Comparison of ENCODE assay signal across 8 mouse cellular contexts in genomic region chr5:25528851-25529528, GRCm38 (mm10). TPM values are rescaled to one million over a fixed set of nuclear protein-coding genes. Genes with fewer than 3 reads are reported as not detected.
A peak's percentile ranks its signal among the peaks of the same experiment; 100 is the strongest.
DNase-seq lines count a peak whose midpoint lies in the region; ATAC-seq and TF ChIP-seq lines count a peak whose summit lies in the region.

No protein-coding gene starts in this region.

- 0 out of 2 replicates have a peak, but pooled peaks cover 3% of the 10 kb centered on the region for H3K4me1 ChIP-seq in lung, postnatal 0 days (ENCODE audit: insufficient read depth, low read depth, low read length)
- H3K4me1 ChIP-seq in hindbrain, embryonic 14.5 days (replicated peaks; ENCODE audit: control insufficient read depth, insufficient read depth, low read length) = no peaks in the 10 kb centered on the region
- peaks cover 23% of the 10 kb centered on the region for H3K4me1 ChIP-seq in midbrain, embryonic 10.5 days

- ATAC-seq in lung, postnatal 0 days = no peak; the same call in 1 of the 2 replicates
- ATAC-seq in hindbrain, embryonic 14.5 days (ENCODE audit: low FRiP score) = no peak

- peak overlapping the region; percentile 48 for H3K9ac ChIP-seq in lung, postnatal 0 days (replicated peaks; ENCODE audit: low read depth)
- peak overlapping the region; percentile 63 for H3K9ac ChIP-seq in hindbrain, embryonic 14.5 days

- WGBS in lung, postnatal 0 days = 8% methylated on average over 22 of the region's 22 CpGs
- 12% methylated on average over 22 of the region's 22 CpGs for WGBS in hindbrain, embryonic 14.5 days
- 9% methylated on average over 22 of the region's 22 CpGs for WGBS in midbrain, embryonic 10.5 days

- no peaks in the 10 kb centered on the region for H3K9me3 ChIP-seq in lung, postnatal 0 days (ENCODE audit: low read length)
- H3K9me3 ChIP-seq in hindbrain, embryonic 14.5 days (ENCODE audit: control insufficient read depth, low read length) = no peaks in the 10 kb centered on the region
- no peaks in the 10 kb centered on the region for H3K9me3 ChIP-seq in midbrain, embryonic 10.5 days (replicated peaks)

- TF ChIP-seq CTCF in lung, postnatal 0 days (IDR thresholded peaks at IDR 0.05) = no peak

- no peaks in the 10 kb centered on the region for H3K27me3 ChIP-seq in lung, postnatal 0 days (replicated peaks; ENCODE audit: insufficient read depth, low read length)
- no peaks in the 10 kb centered on the region for H3K27me3 ChIP-seq in hindbrain, embryonic 14.5 days (ENCODE audit: control insufficient read depth, insufficient read depth, low read length)
- H3K27me3 ChIP-seq in midbrain, embryonic 10.5 days (ENCODE audit: low read depth, poor library complexity, severe bottlenecking) = peaks cover 5% of the 10 kb centered on the region; the same call in 1 of the 2 replicates

- H3K4me3 ChIP-seq in lung, postnatal 0 days (ENCODE audit: low read depth, low read length) = peak overlapping the region; percentile 89
- peak overlapping the region; percentile 62 for H3K4me3 ChIP-seq in hindbrain, embryonic 14.5 days (replicated peaks; ENCODE audit: low read length)
- H3K4me3 ChIP-seq in midbrain, embryonic 10.5 days = peak overlapping the region; percentile 74

- TF ChIP-seq EP300 in lung, postnatal 0 days (IDR thresholded peaks at IDR 0.05) = no peak

- H3K4me2 ChIP-seq in lung, postnatal 0 days (replicated peaks; ENCODE audit: low read depth, low read length) = peak overlapping the region; percentile 65
- H3K4me2 ChIP-seq in hindbrain, embryonic 14.5 days (replicated peaks) = peak overlapping the region; percentile 75

- H3K27ac ChIP-seq in lung, postnatal 0 days (ENCODE audit: low read length) = peak overlapping the region; percentile 88
- peak overlapping the region; percentile 80 for H3K27ac ChIP-seq in hindbrain, embryonic 14.5 days
- H3K27ac ChIP-seq in midbrain, embryonic 10.5 days (replicated peaks) = peak overlapping the region; percentile 94

- H3K36me3 ChIP-seq in lung, postnatal 0 days (ENCODE audit: insufficient read depth, low read length) = no peaks in the 10 kb centered on the region
- no peaks in the 10 kb centered on the region for H3K36me3 ChIP-seq in hindbrain, embryonic 14.5 days (replicated peaks; ENCODE audit: control insufficient read depth, insufficient read depth)
- no peaks in the 10 kb centered on the region for H3K36me3 ChIP-seq in midbrain, embryonic 10.5 days

- peak; percentile 12 for DNase-seq in adrenal gland, postnatal 10 days
- DNase-seq in adrenal gland, postnatal 25 days = no peak
- no peak for DNase-seq in lung, postnatal 0 days (ENCODE audit: low spot score)
- no peak for DNase-seq in lung, postnatal 14 days
- DNase-seq in hindbrain, embryonic 14.5 days (ENCODE audit: low spot score) = no peak
- no peak for DNase-seq in midbrain, embryonic 10.5 days (ENCODE audit: low spot score)
- DNase-seq in right cerebral cortex, adult 18-20 months = no peak
- no peak for DNase-seq in ovary, adult 18-20 months (ENCODE audit: low spot score)

RNA-seq across cellular contexts. Expression of gene Cct8l1, which starts 13.1 kb away (rescaled TPM):
- not detected for total RNA-seq in adrenal gland, postnatal 10 days (2021)
- total RNA-seq in adrenal gland, postnatal 25 days (2021) = not detected in 2 replicates
- not detected in 2 replicates for polyA plus RNA-seq in lung, postnatal 0 days (2015; fragmentation: Nextera tagmentation; extraction: Ambion mirVana)
- polyA plus RNA-seq in hindbrain, embryonic 14.5 days (2014; fragmentation: Nextera tagmentation; extraction: Ambion mirVana) = not detected in 2 replicates
- 0.09 TPM in 1 of 2 replicates, not detected in the other for polyA plus RNA-seq in midbrain, embryonic 10.5 days (2016; fragmentation: Nextera tagmentation; extraction: Ambion mirVana)

RNA-seq across cellular contexts. Expression of gene Kmt2c, which starts 30.4 kb away (rescaled TPM):
- 10 to 100 TPM; 40.3 to 58.9 TPM for total RNA-seq in adrenal gland, postnatal 10 days (2021)
- total RNA-seq in adrenal gland, postnatal 25 days (2021) = 61.9 and 69.2 TPM in 2 replicates
- 9.5 and 12.1 TPM in 2 replicates for polyA plus RNA-seq in lung, postnatal 0 days (2015; fragmentation: Nextera tagmentation; extraction: Ambion mirVana)
- 23.6 and 26.8 TPM in 2 replicates for polyA plus RNA-seq in hindbrain, embryonic 14.5 days (2014; fragmentation: Nextera tagmentation; extraction: Ambion mirVana)
- 10.5 and 13.2 TPM in 2 replicates for polyA plus RNA-seq in midbrain, embryonic 10.5 days (2016; fragmentation: Nextera tagmentation; extraction: Ambion mirVana)
